Mouse (Mus musculus) lung, postnatal 0 days (tissue): ENCODE data around the gene Tekt4.

ENCODE experiments used
- CTCF ChIP-seq: IDR thresholded peaks from 2 replicates; pipeline ENCODE4 v1.5.1; 2016; ENCODE audit warnings: antibody characterized with exemption, mild to moderate bottlenecking
- EP300 ChIP-seq: IDR thresholded peaks from 2 replicates; pipeline ENCODE4 v1.6.1; 2016; ENCODE audit warnings: antibody characterized with exemption, mild to moderate bottlenecking, control low read depth

GRCm38 (mm10) chr17:25507799-25508198, 53.4 kb downstream of the Tekt4 start:
- peak; percentile 92 for TF ChIP-seq CTCF
- TF ChIP-seq EP300: no peak
